Mouse (Mus musculus) layer of hippocampus, postnatal 36 days (tissue): ENCODE measurements at regions not wholly inside any gene's neighbourhood (a gene's known extent, or its start where the extent isn't known, plus 50 kb on each side); places are given as distances from the start of the nearest gene placed in this dataset.

Experiments
- DNase-seq, 2 experiments: peaks; one replicate each; pipeline ENCODE4 v3.0.0; 2022

DNA sequence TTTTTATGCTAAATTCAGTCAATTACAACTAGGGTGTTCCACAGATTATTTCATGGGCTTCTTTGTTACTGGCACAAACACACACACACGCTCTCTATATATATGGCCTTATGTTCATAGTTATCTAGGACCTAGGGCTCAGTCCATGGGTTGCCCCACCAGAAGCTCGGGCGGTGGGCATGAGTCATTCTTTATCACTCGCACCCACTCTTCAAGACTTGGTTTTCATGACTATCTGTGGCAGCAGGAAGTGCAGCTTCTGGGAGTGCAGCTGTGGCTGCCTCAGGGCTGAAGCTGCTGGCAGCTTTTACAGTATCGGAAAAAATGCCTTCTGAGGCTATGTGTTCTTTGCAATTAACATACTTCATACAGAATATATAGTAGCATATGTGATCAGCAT, 198.7 kb downstream of the Ipo11 start:
- DNase-seq = no peak

GRCm38 (mm10) chr13:106734323-106734722, 202.4 kb downstream of the Ipo11 start:
- DNase-seq = no peak

GRCm38 (mm10) chr13:106732906-106733305, 203.9 kb downstream of the Ipo11 start:
- DNase-seq = no peak

DNA sequence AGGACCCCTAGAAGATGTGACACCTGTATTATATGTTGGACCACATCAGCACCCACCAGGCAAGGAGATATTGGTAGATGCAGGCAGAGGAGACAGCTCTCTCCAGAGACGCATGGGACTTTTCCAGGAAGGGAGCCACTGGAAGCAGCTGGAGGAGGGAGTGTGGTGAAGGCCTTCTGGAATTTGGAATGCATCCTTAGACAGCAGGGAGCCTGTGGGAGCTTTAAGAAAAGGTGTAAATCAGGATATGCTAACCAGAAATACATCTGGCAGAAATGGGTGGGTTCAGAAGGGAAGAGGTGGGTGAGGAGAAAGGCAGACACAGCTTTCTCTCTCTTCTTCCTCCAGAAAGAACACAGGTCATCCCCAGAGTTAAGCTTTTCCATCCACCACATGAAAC, 213.4 kb downstream of the Ipo11 start:
- no peak for DNase-seq

DNA sequence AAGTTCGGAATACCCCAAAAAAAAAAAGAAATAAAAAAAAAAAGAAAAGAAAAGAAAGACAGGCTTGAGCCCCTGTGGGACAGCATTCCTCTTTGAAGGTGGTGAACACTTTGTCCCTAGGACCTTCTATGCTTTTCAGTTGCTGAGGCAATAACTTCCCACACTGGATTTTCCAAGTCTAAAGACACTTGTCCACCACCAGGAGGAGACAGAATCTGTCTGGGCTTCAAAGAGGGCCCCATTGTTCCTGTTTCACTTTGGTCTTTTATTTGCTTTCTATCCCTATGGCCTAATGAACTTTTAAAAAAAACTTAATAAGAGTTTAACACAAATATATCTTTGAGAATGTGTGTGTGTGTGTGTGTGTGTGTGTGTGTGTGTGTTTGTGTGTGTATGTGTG, 215.6 kb downstream of the Ipo11 start:
- no peak for DNase-seq

DNA sequence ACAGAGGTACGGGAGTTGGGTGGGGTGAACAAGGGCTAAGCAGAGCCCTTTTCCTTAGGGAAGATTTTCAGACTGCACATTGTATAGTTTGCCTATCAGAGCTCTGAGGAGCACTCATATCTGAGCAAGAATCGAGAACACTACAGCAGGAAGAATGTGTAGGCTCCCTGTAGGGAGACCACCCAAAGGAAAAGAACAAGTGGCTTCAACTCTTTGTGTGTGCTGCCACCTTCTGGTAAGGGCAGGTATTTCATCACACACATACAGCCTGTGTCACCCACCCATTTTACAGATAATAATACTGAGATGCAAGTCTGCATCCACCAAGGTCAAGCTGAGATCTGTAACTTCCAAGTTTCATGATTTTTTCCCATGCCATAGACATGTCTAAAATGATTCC, 221.0 kb downstream of the Ipo11 start:
- DNase-seq = peak; percentile 13 to 21

GRCm38 (mm10) chr13:106715234-106715633, 221.5 kb downstream of the Ipo11 start:
- no peak for DNase-seq

GRCm38 (mm10) chr13:106710580-106710979, 226.2 kb downstream of the Ipo11 start:
- no peak for DNase-seq

DNA sequence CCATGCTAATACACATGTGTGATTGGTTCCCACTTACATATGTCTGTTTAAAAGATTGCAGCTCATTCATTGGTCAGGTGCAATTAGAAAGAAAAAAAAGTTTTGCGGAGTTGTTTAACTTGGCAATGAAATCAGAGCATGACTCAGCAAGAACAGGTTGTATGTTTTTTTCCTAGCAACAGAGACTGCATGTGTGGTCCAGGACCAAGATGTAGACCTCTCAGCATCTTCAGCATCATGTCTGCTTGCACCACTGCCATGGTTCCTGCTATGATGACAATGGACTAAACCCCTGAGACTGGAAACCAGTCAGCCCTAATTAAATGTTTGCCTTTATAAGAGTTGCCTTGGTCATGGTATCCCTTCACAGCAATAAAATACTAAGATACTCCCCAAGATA, 236.4 kb downstream of the Ipo11 start:
- DNase-seq = no peak

DNA sequence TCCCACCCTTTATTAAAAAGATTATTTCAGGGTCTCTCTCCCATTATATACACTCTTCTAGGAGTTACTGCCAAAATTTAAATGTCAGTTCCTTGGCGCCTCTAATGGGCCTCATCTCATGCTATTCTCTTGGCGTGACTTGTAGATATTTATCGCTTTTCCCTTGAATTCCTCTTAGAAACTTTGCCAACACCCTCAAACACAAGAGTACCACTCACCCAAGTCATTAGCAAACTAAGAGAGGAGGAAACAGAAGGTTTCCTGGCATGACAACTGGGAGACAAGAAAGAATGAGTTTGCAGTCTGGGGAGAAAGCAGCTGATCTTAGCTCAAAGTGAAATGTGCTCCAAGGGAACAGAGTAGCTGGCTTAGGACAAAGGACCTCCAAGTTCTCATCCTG, 236.8 kb downstream of the Ipo11 start:
- no peak for DNase-seq

GRCm38 (mm10) chr13:106691787-106692571, 244.8 kb downstream of the Ipo11 start:
- DNase-seq = no peak

DNA sequence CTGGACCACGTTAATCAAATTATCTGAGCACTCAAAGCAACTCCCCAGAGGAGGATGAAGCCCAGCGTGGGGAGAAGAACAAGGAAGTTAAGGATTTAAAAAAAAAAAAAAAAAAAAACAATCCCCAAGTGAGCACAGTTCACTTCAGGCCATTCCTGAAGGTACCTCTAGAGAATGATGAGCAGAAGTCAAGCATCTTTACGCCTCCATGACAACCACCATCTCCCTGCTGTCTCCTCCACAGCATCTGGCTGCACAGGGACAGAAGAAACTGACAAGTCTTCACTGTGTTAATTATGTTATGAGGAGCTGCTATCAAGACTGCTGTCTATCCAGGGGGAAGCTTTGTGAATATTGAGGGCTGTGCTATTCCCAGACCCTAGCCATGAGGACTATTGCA, 246.6 kb downstream of the Ipo11 start:
- peak in 1 of 2 experiments; percentile 33 for DNase-seq

GRCm38 (mm10) chr13:106689618-106690017, 247.1 kb downstream of the Ipo11 start:
- DNase-seq = no peak

DNA sequence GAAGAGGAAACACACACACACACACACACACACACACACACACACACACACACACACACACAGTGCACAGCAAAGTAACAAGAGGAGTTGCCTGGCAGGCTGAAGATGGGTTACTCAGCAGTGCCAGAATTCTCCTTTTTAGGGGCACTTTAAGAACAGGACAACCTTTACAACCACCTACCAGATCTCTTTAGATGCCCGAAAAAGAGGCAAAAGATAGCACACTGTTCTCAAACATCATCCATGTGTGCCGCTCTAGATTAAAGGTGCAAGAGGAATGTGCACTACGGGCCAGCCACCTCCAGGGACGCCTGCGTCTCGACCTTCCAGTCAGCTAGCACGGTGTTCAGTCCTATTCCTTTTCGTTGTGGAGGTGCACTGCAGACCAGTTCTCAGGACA, 247.7 kb downstream of the Ipo11 start:
- DNase-seq = no peak

GRCm38 (mm10) chr13:106669665-106670064, 267.1 kb downstream of the Ipo11 start:
- DNase-seq = no peak

- no peak for DNase-seq
Observed at GRCm38 (mm10) chr13:106662195-106662594, 274.6 kb downstream of the Ipo11 start.

GRCm38 (mm10) chr13:106649363-106649762, 287.4 kb downstream of the Ipo11 start:
- no peak for DNase-seq

DNA sequence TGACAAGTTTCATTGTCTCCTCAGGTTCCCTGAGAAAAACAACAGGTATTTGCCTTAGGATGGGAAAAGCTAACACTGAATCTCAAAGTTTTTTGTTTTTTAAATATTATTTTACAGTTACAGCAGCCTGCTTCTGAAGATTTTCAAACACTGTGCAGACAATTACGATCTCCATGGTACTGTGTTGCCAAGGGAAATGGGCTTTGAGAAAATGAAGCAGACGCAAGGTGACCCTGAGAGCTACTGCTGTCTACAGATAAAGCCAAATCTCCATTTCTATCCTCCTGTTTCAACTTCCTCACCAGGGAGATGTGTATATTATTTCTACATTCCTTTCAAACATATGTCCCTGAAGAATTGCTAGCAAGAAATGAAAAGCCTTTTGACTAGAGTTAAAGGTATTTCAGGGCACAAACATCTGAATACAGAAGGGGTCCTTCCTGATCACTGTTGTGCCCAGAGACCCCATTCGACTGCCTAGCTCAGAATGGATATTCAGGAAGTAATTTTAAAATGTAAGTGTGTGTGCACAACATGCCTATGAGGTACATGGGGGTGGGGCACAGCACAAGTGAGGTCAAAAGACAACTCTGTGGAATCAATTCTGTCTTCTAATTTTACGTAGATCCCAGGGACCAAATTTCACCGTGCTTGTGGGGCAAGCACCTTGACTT, 293.3 kb downstream of the Ipo11 start:
- DNase-seq = no peak

- DNase-seq = no peak
Observed at GRCm38 (mm10) chr13:106638706-106639385, 297.9 kb downstream of the Ipo11 start.

DNA sequence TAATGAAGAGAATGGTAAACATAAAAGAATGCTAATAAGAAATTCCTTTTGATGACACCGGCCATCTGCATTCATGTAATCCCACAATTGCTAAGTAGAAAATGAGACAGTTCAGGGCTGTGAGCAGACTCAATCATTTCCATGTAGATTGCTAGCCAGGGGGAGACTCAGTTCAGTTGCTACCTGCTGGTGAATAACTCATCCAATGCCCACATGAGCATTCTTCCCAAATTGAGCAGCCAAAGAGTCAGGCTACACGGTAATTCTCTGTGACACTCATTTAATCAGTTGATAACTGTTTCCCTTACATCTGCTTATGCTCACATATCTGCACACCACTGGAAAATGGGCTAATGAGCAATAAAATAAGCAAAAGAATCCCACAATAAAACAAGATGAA, 345.0 kb downstream of the Ipo11 start:
- DNase-seq = no peak

DNA sequence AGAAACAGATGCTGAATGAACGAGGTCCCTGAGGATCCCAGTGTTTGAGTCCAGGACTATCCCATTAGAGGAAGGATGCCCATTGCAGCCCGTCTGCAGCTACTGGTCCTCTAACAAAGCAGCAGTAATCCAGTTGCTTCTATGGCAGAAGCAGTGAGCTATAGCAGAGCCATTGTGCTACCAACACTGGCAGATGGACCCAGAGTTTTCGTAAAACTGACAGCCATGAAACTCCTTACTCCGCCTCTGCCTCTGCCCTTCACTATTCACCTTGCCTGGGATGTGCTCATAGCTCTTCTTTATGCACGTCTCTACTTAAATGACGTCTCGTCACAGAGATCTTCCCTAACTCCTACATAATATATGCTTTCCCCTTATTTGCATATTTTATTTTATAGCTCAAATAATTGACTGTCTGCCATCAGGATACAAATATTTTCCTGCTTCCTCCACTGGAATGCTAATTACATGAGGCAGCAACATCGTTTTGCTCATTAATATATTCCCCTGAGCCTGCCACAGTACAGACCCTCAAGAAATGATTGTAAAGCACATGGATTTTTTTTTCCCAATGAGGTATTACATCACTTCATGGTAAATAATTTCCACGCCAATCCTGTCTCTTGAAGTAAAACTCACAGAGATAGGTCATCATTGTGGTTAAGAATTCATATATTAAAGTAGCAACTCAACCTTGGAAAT, 368.9 kb downstream of the Ipo11 start:
- no peak for DNase-seq

- DNase-seq = no peak
Observed at GRCm38 (mm10) chr13:106562588-106562987, 374.2 kb downstream of the Ipo11 start.

GRCm38 (mm10) chr13:106562161-106562560, 374.6 kb downstream of the Ipo11 start:
- peak; percentile 4 to 5 for DNase-seq
